Mouse (Mus musculus) E14TG2a.4 (cell line): ENCODE data around the gene Iqschfp.

ENCODE experiments used
- CTCF ChIP-seq: conservative IDR thresholded peaks from 2 replicates; pipeline ENCODE4 v1.5.1; 2014; ENCODE audit warnings: low read length
- NANOG ChIP-seq: IDR thresholded peaks from 2 replicates; pipeline ENCODE4 v1.6.1; 2014; ENCODE audit warnings: borderline replicate concordance, low read length, mixed read lengths
- POU5F1 ChIP-seq: IDR thresholded peaks from 2 replicates; pipeline ENCODE4 v1.6.1; 2014; ENCODE audit warnings: low read length, borderline replicate concordance

- TF ChIP-seq CTCF (no peak), NANOG (no peak), POU5F1 (no peak)
These were observed 596.3 kb downstream of the Iqschfp start for GRCm38 (mm10) chr3:68488316-68488715.
